Mouse (Mus musculus): ENCODE measurements at regions not wholly inside any gene's neighbourhood (a gene's known extent, or its start where the extent isn't known, plus 50 kb on each side); places are given as distances from the start of the nearest gene placed in this dataset.

GRCm38 (mm10) chr9:76734387-76734786 is 167.5 kb upstream of the Fam83b start:
- DNase-seq (ENCODE audit: low spot score in 2 of 2) = no peak

GRCm38 (mm10) chr9:76733812-76734211 is 166.9 kb upstream of the Fam83b start:
- DNase-seq (ENCODE audit: low spot score in 2 of 2) = no peak

GRCm38 (mm10) chr9:76722881-76723280 is 156.0 kb upstream of the Fam83b start:
- no peak for DNase-seq (ENCODE audit: low spot score in 2 of 2)

- DNase-seq (ENCODE audit: low spot score in 2 of 2) = no peak
Observed at GRCm38 (mm10) chr9:76715852-76716251, 148.9 kb upstream of the Fam83b start.

DNA sequence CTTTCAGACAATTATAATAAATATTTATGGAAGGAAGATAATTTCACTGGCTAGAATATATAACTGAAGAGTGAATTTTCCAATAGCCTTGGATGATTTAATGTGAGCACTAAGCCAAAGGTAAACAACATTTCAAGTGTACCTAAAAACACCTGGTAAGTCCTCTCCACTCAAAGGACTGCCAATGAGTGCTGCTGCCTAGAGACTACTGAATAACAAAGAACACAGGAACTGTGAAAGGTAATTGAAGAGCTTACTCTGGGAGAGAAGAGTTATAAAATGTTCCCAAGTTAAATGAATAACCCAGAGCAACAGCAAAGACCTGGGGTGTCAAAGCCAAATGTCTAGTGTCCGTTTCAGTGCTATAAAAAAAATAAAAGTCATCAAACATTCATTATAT is 139.5 kb upstream of the Fam83b start:
- DNase-seq (ENCODE audit: low spot score in 2 of 2) = no peak

- DNase-seq (ENCODE audit: low spot score in 2 of 2) = peak; percentile 12 to 30
Observed at GRCm38 (mm10) chr9:76705786-76706185, 138.9 kb upstream of the Fam83b start.

- DNase-seq (ENCODE audit: low spot score in 2 of 2) = no peak
Observed at GRCm38 (mm10) chr9:76695547-76695946, 128.6 kb upstream of the Fam83b start.

GRCm38 (mm10) chr9:76692976-76693375 is 126.1 kb upstream of the Fam83b start:
- DNase-seq (ENCODE audit: low spot score in 2 of 2) = no peak

DNA sequence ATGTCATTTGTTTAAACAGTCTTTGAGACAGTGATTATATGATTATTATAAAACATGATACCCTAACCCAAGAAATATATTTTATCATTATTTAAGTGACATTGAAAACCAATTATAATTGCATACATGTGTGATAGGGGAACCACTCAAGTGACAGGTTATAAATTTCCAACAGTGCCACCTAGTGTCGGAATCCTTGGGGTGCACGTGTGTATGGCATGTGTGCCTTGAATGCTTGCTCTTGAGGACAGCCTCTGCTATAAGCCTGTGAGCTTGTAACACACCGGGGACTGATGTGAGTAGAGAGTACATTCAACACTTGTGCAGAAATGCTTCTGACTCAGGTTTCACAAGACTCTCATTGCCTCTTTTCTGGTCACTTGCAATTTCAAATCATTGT is 93.9 kb upstream of the Fam83b start:
- DNase-seq (ENCODE audit: low spot score in 2 of 2) = peak; percentile 45 to 67

DNA sequence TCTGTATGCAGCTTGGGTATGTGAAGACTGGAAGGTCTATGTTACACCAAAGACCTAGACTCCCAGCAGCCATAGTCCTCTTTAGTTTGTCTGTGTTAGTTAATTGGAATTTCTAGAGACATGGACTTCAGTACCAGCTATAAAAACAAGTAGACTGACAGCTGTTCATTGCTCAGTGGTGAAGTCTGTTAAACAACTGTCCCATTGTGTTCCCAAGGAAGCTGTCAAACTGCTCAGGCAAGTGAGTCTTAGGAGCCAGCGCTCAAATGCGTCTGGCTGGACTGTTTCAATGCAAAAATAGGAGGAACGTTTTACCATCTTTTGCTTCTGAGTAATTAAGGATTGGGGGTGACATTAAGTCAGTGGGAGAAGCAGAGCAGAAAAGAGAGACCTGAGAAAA is 92.9 kb upstream of the Fam83b start:
- DNase-seq (ENCODE audit: low spot score in 2 of 2) = no peak

DNA sequence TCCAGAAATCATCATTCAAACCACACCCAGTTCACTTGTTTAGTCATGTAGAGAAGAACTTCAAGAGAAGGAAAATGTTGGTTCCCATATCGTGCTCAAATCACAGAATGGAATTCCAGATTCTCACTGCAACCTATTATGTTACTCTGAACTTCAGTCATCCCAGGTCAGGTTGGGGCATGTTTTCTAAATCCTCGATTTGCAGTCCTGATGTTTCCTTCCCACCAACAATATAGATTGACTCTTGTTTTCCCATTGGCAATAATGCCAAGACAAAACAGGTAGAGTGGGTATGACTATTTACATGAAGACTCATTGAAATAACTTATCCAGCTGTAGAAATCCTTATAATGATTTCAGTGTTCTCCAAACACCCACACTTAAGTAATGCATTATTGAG is 86.4 kb upstream of the Fam83b start:
- DNase-seq (ENCODE audit: low spot score in 2 of 2) = no peak

DNA sequence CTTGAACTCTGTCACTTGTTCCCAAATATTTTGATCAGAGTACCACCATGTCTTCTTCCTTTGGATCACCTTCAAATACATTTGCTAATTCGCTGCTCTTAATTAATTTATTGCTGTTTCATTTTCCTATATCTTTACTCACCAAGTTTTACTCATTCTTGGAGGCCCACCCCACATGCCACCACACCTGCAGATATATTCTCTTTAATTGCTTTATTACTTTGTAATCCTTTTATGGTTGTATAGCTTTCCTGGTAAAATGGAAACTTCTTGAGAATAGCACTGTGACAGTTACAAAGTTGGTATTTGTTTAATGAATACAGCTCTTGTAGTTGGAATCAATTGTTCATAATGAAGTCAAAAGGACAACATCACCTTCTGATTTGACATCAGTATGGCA is 82.6 kb upstream of the Fam83b start:
- no peak for DNase-seq (ENCODE audit: low spot score in 2 of 2)

- no peak for DNase-seq (ENCODE audit: low spot score in 2 of 2)
Observed at GRCm38 (mm10) chr9:76646383-76646782, 79.5 kb upstream of the Fam83b start.

All from layer of hippocampus, adult 8-10 months (tissue).